Mouse (Mus musculus): ENCODE results near the gene Fcrlb. TPM values are rescaled to one million over a fixed set of nuclear protein-coding genes. Genes with fewer than 3 reads are reported as not detected.

The Fcrlb gene
- polyA plus RNA-seq, 1 experiment from 2014 or later = not detected

- H3K9me3 ChIP-seq (replicated peaks) = 0 out of 2 replicates have a peak, but pooled peaks cover 5% of the 10 kb centered on the region
- ATAC-seq (ENCODE audit: insufficient number of reproducible peaks, low FRiP score) = no peak
- 75% methylated on average over 6 of the region's 6 CpGs for WGBS
Measured at GRCm38 (mm10) chr1:170933386-170933920, 20.7 kb upstream of the Fcrlb start.

GRCm38 (mm10) chr1:170932043-170932442 is 19.3 kb upstream of the Fcrlb start:
- 68% methylated on average over 3 of the region's 3 CpGs for WGBS
- H3K4me3 ChIP-seq = no peak overlapping the region
- no peaks in the 10 kb centered on the region for H3K4me1 ChIP-seq (replicated peaks)

More at GRCm38 (mm10) chr1:170933386-170933920, 20.7 kb upstream of the Fcrlb start:
- Histone ChIP-seq H3K4me1 (replicated peaks) (no peaks in the 10 kb centered on the region), H3K36me3 (no peaks in the 10 kb centered on the region), H3K27ac (ENCODE audit: poor library complexity, severe bottlenecking) (no peak overlapping the region), H3K4me3 (no peak overlapping the region), H3K9ac (no peak overlapping the region), H3K4me2 (no peak overlapping the region), H3K27me3 (replicated peaks) (no peaks in the 10 kb centered on the region)

GRCm38 (mm10) chr1:170929245-170929644 is 16.5 kb upstream of the Fcrlb start:
- Histone ChIP-seq H3K27me3 (replicated peaks) (no peaks in the 10 kb centered on the region), H3K4me2 (no peak overlapping the region), H3K36me3 (no peaks in the 10 kb centered on the region), H3K27ac (ENCODE audit: poor library complexity, severe bottlenecking) (no peak overlapping the region), H3K4me3 (no peak overlapping the region), H3K9me3 (replicated peaks) (no peaks in the 10 kb centered on the region), H3K4me1 (replicated peaks) (no peaks in the 10 kb centered on the region), H3K9ac (no peak overlapping the region)
- no peak for ATAC-seq (ENCODE audit: insufficient number of reproducible peaks, low FRiP score)
- 84% methylated on average over 4 of the region's 4 CpGs for WGBS

More at GRCm38 (mm10) chr1:170932043-170932442, 19.3 kb upstream of the Fcrlb start:
- Histone ChIP-seq H3K27ac (ENCODE audit: poor library complexity, severe bottlenecking) (no peak overlapping the region), H3K27me3 (replicated peaks) (no peaks in the 10 kb centered on the region), H3K9me3 (replicated peaks) (0 out of 2 replicates have a peak, but pooled peaks cover 5% of the 10 kb centered on the region), H3K36me3 (no peaks in the 10 kb centered on the region), H3K9ac (no peak overlapping the region), H3K4me2 (no peak overlapping the region)
- ATAC-seq (ENCODE audit: insufficient number of reproducible peaks, low FRiP score) = no peak

GRCm38 (mm10) chr1:170928467-170928866 is 15.7 kb upstream of the Fcrlb start:
- 65% methylated on average over 2 of the region's 2 CpGs for WGBS
- H3K4me3 ChIP-seq = no peak overlapping the region
- H3K27me3 ChIP-seq (replicated peaks) = no peaks in the 10 kb centered on the region
- no peak overlapping the region for H3K9ac ChIP-seq
- H3K9me3 ChIP-seq (replicated peaks) = no peaks in the 10 kb centered on the region
- no peaks in the 10 kb centered on the region for H3K4me1 ChIP-seq (replicated peaks)
- H3K4me2 ChIP-seq = no peak overlapping the region
- no peaks in the 10 kb centered on the region for H3K36me3 ChIP-seq
- no peak for ATAC-seq (ENCODE audit: insufficient number of reproducible peaks, low FRiP score)
- H3K27ac ChIP-seq (ENCODE audit: poor library complexity, severe bottlenecking) = no peak overlapping the region

GRCm38 (mm10) chr1:170927378-170927777 is 14.6 kb upstream of the Fcrlb start, which contains the start of gene Fcrla:
Gene Fcrla (minus strand): TSS chr1:170927583.
- H3K9me3 ChIP-seq (replicated peaks) = no peaks in the 10 kb centered on the region
- H3K4me3 ChIP-seq = no peak within 1 kb of the TSS
- no peak within 1 kb of the TSS for H3K9ac ChIP-seq
- H3K36me3 ChIP-seq = no peaks in the 10 kb centered on the region
- no peak within 1 kb of the TSS for H3K4me2 ChIP-seq
- no peak within 1 kb of the TSS for H3K27ac ChIP-seq (ENCODE audit: poor library complexity, severe bottlenecking)
- ATAC-seq (ENCODE audit: insufficient number of reproducible peaks, low FRiP score) = no peak
- no peaks in the 10 kb centered on the region for H3K27me3 ChIP-seq (replicated peaks)
- H3K4me1 ChIP-seq (replicated peaks) = no peaks in the 10 kb centered on the region
- 76% methylated on average over 3 of the region's 3 CpGs for WGBS

- no peaks in the 10 kb centered on the region for H3K36me3 ChIP-seq
- WGBS = 44% methylated on average over 6 of the region's 6 CpGs
- H3K4me1 ChIP-seq (replicated peaks) = no peaks in the 10 kb centered on the region
- no peak overlapping the region for H3K4me2 ChIP-seq
- ATAC-seq (ENCODE audit: insufficient number of reproducible peaks, low FRiP score) = no peak
- H3K9me3 ChIP-seq (replicated peaks) = no peaks in the 10 kb centered on the region
- no peak overlapping the region for H3K4me3 ChIP-seq
- H3K27ac ChIP-seq (ENCODE audit: poor library complexity, severe bottlenecking) = no peak overlapping the region
- no peak overlapping the region for H3K9ac ChIP-seq
- H3K27me3 ChIP-seq (replicated peaks) = no peaks in the 10 kb centered on the region
Measured at GRCm38 (mm10) chr1:170926941-170927340, 14.2 kb upstream of the Fcrlb start.

GRCm38 (mm10) chr1:170924485-170924884 is 11.7 kb upstream of the Fcrlb start:
- WGBS = 46% methylated on average over 6 of the region's 6 CpGs
- Histone ChIP-seq H3K4me1 (replicated peaks) (no peaks in the 10 kb centered on the region), H3K36me3 (no peaks in the 10 kb centered on the region), H3K4me2 (0 out of 2 replicates have a peak overlapping the region, but pooled peaks have one; percentile 14), H3K9ac (no peak overlapping the region), H3K27me3 (replicated peaks) (no peaks in the 10 kb centered on the region), H3K9me3 (replicated peaks) (no peaks in the 10 kb centered on the region), H3K4me3 (no peak overlapping the region), H3K27ac (ENCODE audit: poor library complexity, severe bottlenecking) (no peak overlapping the region)
- ATAC-seq (ENCODE audit: insufficient number of reproducible peaks, low FRiP score) = no peak

GRCm38 (mm10) chr1:170919308-170919707 is 6.6 kb upstream of the Fcrlb start:
- Histone ChIP-seq H3K4me1 (replicated peaks) (peaks cover 11% of the 10 kb centered on the region), H3K36me3 (no peaks in the 10 kb centered on the region), H3K27me3 (replicated peaks) (peaks cover 4% of the 10 kb centered on the region; the same call in 1 of the 2 replicates), H3K4me2 (no peak overlapping the region), H3K4me3 (no peak overlapping the region), H3K9me3 (replicated peaks) (0 out of 2 replicates have a peak, but pooled peaks cover 4% of the 10 kb centered on the region), H3K27ac (ENCODE audit: poor library complexity, severe bottlenecking) (no peak overlapping the region), H3K9ac (no peak overlapping the region)
- WGBS = 92% methylated on average over 8 of the region's 8 CpGs
- no peak for ATAC-seq (ENCODE audit: insufficient number of reproducible peaks, low FRiP score)

GRCm38 (mm10) chr1:170915657-170916056 is 2.9 kb upstream of the Fcrlb start:
- H3K9ac ChIP-seq = no peak overlapping the region
- peaks cover 32% of the 10 kb centered on the region for H3K27me3 ChIP-seq (replicated peaks)
- ATAC-seq (ENCODE audit: insufficient number of reproducible peaks, low FRiP score) = peak; percentile 72
- 0 out of 2 replicates have a peak, but pooled peaks cover 4% of the 10 kb centered on the region for H3K9me3 ChIP-seq (replicated peaks)
- 0 out of 2 replicates have a peak overlapping the region, but pooled peaks have one; percentile 3 for H3K4me2 ChIP-seq
- no peaks in the 10 kb centered on the region for H3K36me3 ChIP-seq
- peak overlapping the region; percentile 68 for H3K27ac ChIP-seq (ENCODE audit: poor library complexity, severe bottlenecking)
- H3K4me1 ChIP-seq (replicated peaks) = peaks cover 11% of the 10 kb centered on the region
- 16% methylated on average over 5 of the region's 5 CpGs for WGBS
- no peak overlapping the region for H3K4me3 ChIP-seq

- no peak for ATAC-seq (ENCODE audit: insufficient number of reproducible peaks, low FRiP score)
- Histone ChIP-seq H3K4me1 (replicated peaks) (peaks cover 27% of the 10 kb centered on the region), H3K9me3 (replicated peaks) (0 out of 2 replicates have a peak, but pooled peaks cover 4% of the 10 kb centered on the region), H3K4me3 (no peak overlapping the region), H3K36me3 (no peaks in the 10 kb centered on the region), H3K27ac (ENCODE audit: poor library complexity, severe bottlenecking) (no peak overlapping the region), H3K9ac (no peak overlapping the region), H3K4me2 (no peak overlapping the region), H3K27me3 (replicated peaks) (peaks cover 64% of the 10 kb centered on the region)
- WGBS = 76% methylated on average over 11 of the region's 11 CpGs
Measured at GRCm38 (mm10) chr1:170911907-170912660, 657 bp downstream of the Fcrlb start.

- Histone ChIP-seq H3K4me2 (peak overlapping the region; percentile 92), H3K27ac (ENCODE audit: poor library complexity, severe bottlenecking) (no peak overlapping the region), H3K4me1 (replicated peaks) (peaks cover 16% of the 10 kb centered on the region), H3K9me3 (replicated peaks) (no peaks in the 10 kb centered on the region), H3K36me3 (no peaks in the 10 kb centered on the region), H3K9ac (peak overlapping the region; percentile 58; the same call in 1 of the 2 replicates), H3K27me3 (replicated peaks) (peaks cover 83% of the 10 kb centered on the region), H3K4me3 (peak overlapping the region; percentile 56)
- 0 out of 2 replicates have a peak, but pooled peaks have one; percentile 40 for ATAC-seq (ENCODE audit: insufficient number of reproducible peaks, low FRiP score)
- 4% methylated on average over 21 of the region's 21 CpGs for WGBS
Measured at GRCm38 (mm10) chr1:170908341-170908740, 4.4 kb downstream of the Fcrlb start.
